Mouse (Mus musculus) myocyte (in vitro differentiated cells): ENCODE measurements at regions not wholly inside any gene's neighbourhood (a gene's known extent, or its start where the extent isn't known, plus 50 kb on each side); places are given as distances from the start of the nearest gene placed in this dataset.
A peak's percentile ranks its signal among the peaks of the same experiment; 100 is the strongest.

Experiments
- H3K27me3 ChIP-seq: one replicate; pipeline ENCODE4 v1.6.1; 2011; ENCODE audit not compliant: control insufficient read depth, insufficient read depth, insufficient read length
- H3K36me3 ChIP-seq: one replicate; pipeline ENCODE4 v1.6.1; 2011; ENCODE audit not compliant: control insufficient read depth, insufficient read depth
- H3K4me2 ChIP-seq: one replicate; pipeline ENCODE4 v1.6.1; 2011; ENCODE audit warnings: low read depth, control low read depth
- H3K4me3 ChIP-seq: one replicate; pipeline ENCODE4 v1.5.1; 2011; ENCODE audit warnings: mild to moderate bottlenecking, control low read depth, moderate library complexity
- H3K79me2 ChIP-seq: one replicate; pipeline ENCODE4 v1.6.1; 2011; ENCODE audit not compliant: control insufficient read depth, insufficient read depth
- H3ac ChIP-seq: one replicate; pipeline ENCODE4 v1.6.1; 2011; ENCODE audit not compliant: control insufficient read depth, insufficient read length
- CEBPB ChIP-seq: IDR thresholded peaks from 2 replicates; pipeline ENCODE4 v1.6.1; 2011; ENCODE audit warnings: mild to moderate bottlenecking, moderate library complexity; ENCODE audit not compliant: poor library complexity, insufficient read depth, severe bottlenecking
- E2F4 ChIP-seq: IDR thresholded peaks from one replicate; pipeline ENCODE4 v1.6.1; 2011; ENCODE audit warnings: mild to moderate bottlenecking, control low read depth, moderate library complexity; ENCODE audit not compliant: insufficient read depth
- MAX ChIP-seq: IDR thresholded peaks from one replicate; pipeline ENCODE4 v1.6.1; 2011; ENCODE audit warnings: low read depth, mild to moderate bottlenecking, control low read depth
- MYOD1 ChIP-seq, 3 experiments: IDR thresholded peaks; one replicate each; pipeline ENCODE4 v1.6.1; 2011; ENCODE audit warnings: control low read depth in 2 of 3, low read depth in 2 of 3, mild to moderate bottlenecking in 2 of 3, moderate library complexity in 1 of 3; ENCODE audit not compliant: insufficient read length in 2 of 3, control insufficient read depth in 1 of 3
- MYOG ChIP-seq, 3 experiments: IDR thresholded peaks; one replicate each; pipeline ENCODE4 v1.6.1; 2011; ENCODE audit warnings: control low read depth in 2 of 3, low read depth in 2 of 3, mild to moderate bottlenecking in 2 of 3; ENCODE audit not compliant: insufficient read length in 2 of 3, control insufficient read depth in 1 of 3, insufficient read depth in 1 of 3
- POLR2A ChIP-seq: IDR thresholded peaks from one replicate; pipeline ENCODE4 v1.6.1; 2011; ENCODE audit warnings: low read depth, mild to moderate bottlenecking, control low read depth, moderate library complexity; ENCODE audit not compliant: insufficient read length
- POLR2AphosphoS2 ChIP-seq: IDR thresholded peaks from one replicate; pipeline ENCODE4 v1.6.1; 2011; ENCODE audit warnings: low read depth, control low read depth; ENCODE audit not compliant: insufficient read length
- REST ChIP-seq: IDR thresholded peaks from one replicate; pipeline ENCODE4 v1.6.1; 2011; ENCODE audit warnings: mild to moderate bottlenecking, control low read depth, moderate library complexity; ENCODE audit not compliant: insufficient read depth, insufficient read length
- SRF ChIP-seq: IDR thresholded peaks from one replicate; pipeline ENCODE4 v1.6.1; 2011; ENCODE audit warnings: low read depth; ENCODE audit not compliant: control insufficient read depth, insufficient read length
- TCF12 ChIP-seq: IDR thresholded peaks from one replicate; pipeline ENCODE4 v1.6.1; 2011; ENCODE audit warnings: mild to moderate bottlenecking, control low read depth; ENCODE audit not compliant: poor library complexity, insufficient read depth, severe bottlenecking
- TCF3 ChIP-seq: IDR thresholded peaks from one replicate; pipeline ENCODE4 v1.6.1; 2011; ENCODE audit warnings: low read depth, control low read depth; ENCODE audit not compliant: insufficient read length
- USF1 ChIP-seq: IDR thresholded peaks from one replicate; pipeline ENCODE4 v1.6.1; 2011; ENCODE audit warnings: low read depth, mild to moderate bottlenecking, control low read depth, moderate library complexity

- no peak overlapping the region for H3ac ChIP-seq
- TF ChIP-seq USF1 (no peak), REST (no peak), E2F4 (no peak)
Measured at GRCm38 (mm10) chr16:95864106-95864505, 126.7 kb downstream of the Psmg1 start.

GRCm38 (mm10) chr16:95863565-95863964 lies 127.2 kb downstream of the Psmg1 start:
- H3K4me3 ChIP-seq = no peak overlapping the region

More at GRCm38 (mm10) chr16:95864106-95864505, 126.7 kb downstream of the Psmg1 start:
- Histone ChIP-seq H3K27me3 (no peaks in the 10 kb centered on the region), H3K36me3 (no peaks in the 10 kb centered on the region), H3K4me3 (no peak overlapping the region), H3K4me2 (no peak overlapping the region), H3K79me2 (no peaks in the 10 kb centered on the region)

GRCm38 (mm10) chr16:95862621-95863020 lies 128.1 kb downstream of the Psmg1 start:
- TF ChIP-seq MYOD1 (IDR thresholded peaks at IDR 0.05; ENCODE audit: control insufficient read depth in 1 of 3, insufficient read length in 2 of 3, low read depth in 2 of 3) (peak in 1 of 3 experiments; percentile 33), SRF (no peak)
- no peaks in the 10 kb centered on the region for H3K79me2 ChIP-seq
- H3K4me3 ChIP-seq = no peak overlapping the region
- no peak overlapping the region for H3ac ChIP-seq
- no peaks in the 10 kb centered on the region for H3K27me3 ChIP-seq
- H3K36me3 ChIP-seq = no peaks in the 10 kb centered on the region
- H3K4me2 ChIP-seq = no peak overlapping the region

More at GRCm38 (mm10) chr16:95863565-95863964, 127.2 kb downstream of the Psmg1 start:
- H3K79me2 ChIP-seq = no peaks in the 10 kb centered on the region
- no peaks in the 10 kb centered on the region for H3K36me3 ChIP-seq
- no peak overlapping the region for H3K4me2 ChIP-seq
- no peaks in the 10 kb centered on the region for H3K27me3 ChIP-seq
- TF ChIP-seq CEBPB = no peak
- no peak for TF ChIP-seq E2F4
- TF ChIP-seq MYOG (IDR thresholded peaks at IDR 0.05; ENCODE audit: control insufficient read depth in 1 of 3, insufficient read depth in 1 of 3, insufficient read length in 2 of 3, low read depth in 2 of 3) = no peak
- TF ChIP-seq SRF = no peak
- TF ChIP-seq MAX = no peak
- TF ChIP-seq TCF3 = no peak
- no peak for TF ChIP-seq TCF12
- no peak for TF ChIP-seq REST
- no peak for TF ChIP-seq POLR2A
- no peak for TF ChIP-seq MYOD1 (IDR thresholded peaks at IDR 0.05; ENCODE audit: control insufficient read depth in 1 of 3, insufficient read length in 2 of 3, low read depth in 2 of 3)
- TF ChIP-seq POLR2AphosphoS2 = no peak
- TF ChIP-seq USF1 = no peak
- no peak overlapping the region for H3ac ChIP-seq

GRCm38 (mm10) chr16:95861231-95861690 lies 129.5 kb downstream of the Psmg1 start:
- Histone ChIP-seq H3ac (no peak overlapping the region), H3K4me2 (no peak overlapping the region), H3K27me3 (no peaks in the 10 kb centered on the region)

GRCm38 (mm10) chr16:95860810-95861209 lies 129.9 kb downstream of the Psmg1 start:
- H3K27me3 ChIP-seq = no peaks in the 10 kb centered on the region
- no peak overlapping the region for H3K4me3 ChIP-seq
- H3K36me3 ChIP-seq = no peaks in the 10 kb centered on the region
- no peak overlapping the region for H3K4me2 ChIP-seq
- no peaks in the 10 kb centered on the region for H3K79me2 ChIP-seq
- H3ac ChIP-seq = no peak overlapping the region
- TF ChIP-seq MYOG (IDR thresholded peaks at IDR 0.05; ENCODE audit: control insufficient read depth in 1 of 3, insufficient read depth in 1 of 3, insufficient read length in 2 of 3, low read depth in 2 of 3) (no peak), REST (no peak), TCF12 (no peak), POLR2AphosphoS2 (no peak), MAX (no peak), MYOD1 (IDR thresholded peaks at IDR 0.05; ENCODE audit: control insufficient read depth in 1 of 3, insufficient read length in 2 of 3, low read depth in 2 of 3) (no peak), POLR2A (no peak), CEBPB (no peak), TCF3 (no peak), USF1 (no peak), SRF (no peak), E2F4 (no peak)

More at GRCm38 (mm10) chr16:95861231-95861690, 129.5 kb downstream of the Psmg1 start:
- no peaks in the 10 kb centered on the region for H3K79me2 ChIP-seq
- no peaks in the 10 kb centered on the region for H3K36me3 ChIP-seq
- TF ChIP-seq USF1 (no peak), SRF (no peak), REST (no peak), POLR2A (no peak), TCF12 (no peak), MYOG (IDR thresholded peaks at IDR 0.05; ENCODE audit: control insufficient read depth in 1 of 3, insufficient read depth in 1 of 3, insufficient read length in 2 of 3, low read depth in 2 of 3) (no peak), E2F4 (no peak), CEBPB (no peak), POLR2AphosphoS2 (no peak), MAX (no peak), MYOD1 (IDR thresholded peaks at IDR 0.05; ENCODE audit: control insufficient read depth in 1 of 3, insufficient read length in 2 of 3, low read depth in 2 of 3) (no peak)
- no peak overlapping the region for H3K4me3 ChIP-seq
